Mouse (Mus musculus): ENCODE results near the gene Dnaaf5.

GRCm38 (mm10) chr5:139149681-139150602 is at the start of gene Dnaaf5, which contains the start of gene Prkar1b:
- TF ChIP-seq CTCF (IDR thresholded peaks at IDR 0.05; ENCODE audit: extremely low read depth, insufficient read depth, insufficient read length, insufficient replicate concordance) (no peak), POLR2A (IDR thresholded peaks at IDR 0.05; ENCODE audit: low read depth, low read length) (no peak)
